Mouse (Mus musculus) naive thymus-derived CD4-positive, alpha-beta T cell, adult 2 months (primary cell): ENCODE data around the gene Cts3.
"Not testable (repeated sequence)": the region's sequence is repeated elsewhere in the genome, so short reads cannot be mapped to it uniquely, and the experiment has no call there.

Source experiments
- DNase-seq: peaks from one replicate; pipeline ENCODE4 v3.0.0-alpha.2; 2011; ENCODE audit warnings: low read depth

Gene Cts3

DNA sequence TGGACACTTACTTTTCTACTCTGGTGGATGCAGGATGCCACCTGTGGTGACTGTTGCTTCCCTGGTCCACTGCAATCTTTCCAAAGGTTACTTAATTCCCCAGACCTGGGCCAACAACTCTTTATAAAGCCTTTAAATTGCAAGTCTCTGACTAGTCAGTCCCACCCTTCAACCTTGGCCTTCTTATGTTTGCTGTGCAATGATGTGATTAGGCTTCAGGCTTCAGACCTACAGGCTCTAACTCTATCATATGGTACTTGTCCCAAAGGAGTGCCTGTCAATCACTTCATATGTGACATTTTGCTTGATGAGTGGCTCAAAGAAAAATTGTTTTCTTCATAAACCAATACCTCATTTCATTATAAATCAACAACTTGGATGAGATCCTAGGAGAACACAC lies at the start of gene Cts3:
Cts3 (minus strand) TSS at position 101 of the 400 bp plus-strand sequence.
- DNase-seq = no peak

DNA sequence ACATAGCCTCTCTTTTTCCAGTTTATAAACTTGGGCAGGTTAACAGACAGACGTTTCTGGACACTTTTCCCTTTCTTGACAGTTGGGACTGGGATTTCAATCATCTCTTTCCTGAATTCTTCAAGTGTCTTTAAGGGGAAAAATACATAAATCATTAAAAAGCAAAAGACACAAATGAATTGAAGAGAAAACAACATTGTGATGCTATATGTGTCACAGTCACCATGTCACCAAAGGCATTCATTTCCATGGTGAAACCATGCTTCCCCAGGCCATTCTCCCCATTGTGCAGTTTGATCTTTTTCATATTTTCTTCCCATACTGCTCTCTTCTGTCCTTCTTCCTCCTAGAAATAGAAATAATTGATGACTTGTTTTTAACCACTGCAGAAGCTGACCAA lies 1.9 kb downstream of the Cts3 start, which contains the start of gene Gm49352:
Gm49352 (minus strand) TSS at position 101 of the 400 bp plus-strand sequence.
- DNase-seq = not testable (repeated sequence)

DNA sequence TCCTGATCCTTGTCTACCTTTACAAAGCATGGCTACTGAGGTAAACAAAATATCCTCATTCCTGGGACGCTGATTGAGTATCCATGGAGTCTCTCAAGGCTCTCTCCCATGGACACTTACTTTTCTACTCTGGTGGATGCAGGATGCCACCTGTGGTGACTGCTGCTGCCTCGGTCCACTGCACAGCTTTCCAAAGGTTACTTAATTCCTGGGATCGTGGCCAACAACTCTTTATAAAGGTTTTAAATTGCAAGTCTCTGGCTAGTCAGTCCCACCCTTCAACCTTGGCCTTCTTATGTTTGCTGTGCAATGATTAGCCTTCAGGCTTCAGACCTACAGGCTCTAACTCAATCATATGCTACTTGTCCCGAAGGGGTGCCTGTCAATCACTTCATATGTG lies 28.3 kb downstream of the Cts3 start, which contains the start of gene Ctsm:
Ctsm (minus strand) TSS at position 209 of the 400 bp plus-strand sequence.
- no peak for DNase-seq
